Mouse (Mus musculus) cerebellum, adult 11-12 months (tissue): Measurements from ENCODE around the gene Fam208b.
"Not testable (repeated sequence)": the region's sequence is repeated elsewhere in the genome, so short reads cannot be mapped to it uniquely, and the experiment has no call there.

ENCODE experiments used
- DNase-seq: peaks from one replicate; pipeline ENCODE4 v3.0.0; 2022

Gene Fam208b

DNA sequence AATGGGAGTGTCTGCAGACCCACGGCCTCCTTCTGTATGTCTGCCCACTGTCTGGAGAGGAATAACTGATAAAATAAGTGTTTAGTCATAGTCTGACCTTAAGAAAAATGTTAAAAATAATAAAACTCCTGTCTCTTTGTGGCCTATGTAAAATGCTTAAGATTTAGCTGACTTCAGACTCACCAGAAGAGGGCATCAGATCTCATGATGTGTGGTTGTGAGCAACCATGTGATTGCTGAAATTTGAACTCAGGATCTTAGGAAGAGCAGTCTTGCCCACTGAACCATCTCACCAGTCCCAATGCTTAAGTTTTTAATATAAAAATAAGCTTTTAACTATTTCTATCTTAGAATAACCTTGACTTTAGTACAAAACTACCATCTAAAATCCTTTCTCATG lies 47.8 kb downstream of the Fam208b start:
- no peak for DNase-seq

DNA sequence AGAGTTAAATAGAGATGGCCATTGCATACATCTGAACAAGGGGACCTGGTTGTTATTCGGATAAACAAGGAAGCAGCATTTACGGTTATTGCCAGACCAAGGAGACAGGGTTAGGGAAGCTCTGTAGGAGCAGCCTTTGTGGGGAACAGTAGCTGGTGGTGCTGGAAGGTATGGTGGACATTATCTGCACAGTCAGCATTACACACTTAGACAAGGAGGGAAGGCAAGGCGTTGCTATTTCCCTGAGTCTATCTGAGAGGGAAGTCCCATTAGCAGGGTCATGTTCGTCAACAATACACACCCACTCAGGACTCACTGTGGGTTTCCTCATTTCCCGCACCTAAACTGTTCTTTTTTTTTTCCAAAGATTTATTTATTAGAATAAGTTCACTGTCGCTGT lies 63.1 kb downstream of the Fam208b start:
- no peak for DNase-seq

DNA sequence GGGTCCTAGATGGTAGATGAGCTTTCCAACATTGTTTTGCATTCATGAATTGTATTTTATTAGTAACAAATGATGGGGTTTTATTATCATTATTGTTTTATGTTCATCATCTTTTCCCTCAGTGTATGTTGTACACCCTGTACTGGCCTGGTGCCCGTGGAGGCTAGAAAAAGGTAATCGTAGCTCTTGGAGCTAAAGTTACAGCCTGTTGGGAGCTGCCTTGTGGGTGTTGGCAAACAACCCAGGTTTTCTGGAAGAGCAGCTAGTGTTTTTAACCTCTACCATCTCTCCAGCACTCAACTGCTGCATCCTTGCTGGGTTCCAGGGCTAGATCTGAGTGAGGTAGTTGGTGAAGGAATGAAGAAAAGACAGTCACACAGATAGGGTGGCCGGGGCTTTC lies 63.5 kb downstream of the Fam208b start:
- DNase-seq = peak; percentile 50

DNA sequence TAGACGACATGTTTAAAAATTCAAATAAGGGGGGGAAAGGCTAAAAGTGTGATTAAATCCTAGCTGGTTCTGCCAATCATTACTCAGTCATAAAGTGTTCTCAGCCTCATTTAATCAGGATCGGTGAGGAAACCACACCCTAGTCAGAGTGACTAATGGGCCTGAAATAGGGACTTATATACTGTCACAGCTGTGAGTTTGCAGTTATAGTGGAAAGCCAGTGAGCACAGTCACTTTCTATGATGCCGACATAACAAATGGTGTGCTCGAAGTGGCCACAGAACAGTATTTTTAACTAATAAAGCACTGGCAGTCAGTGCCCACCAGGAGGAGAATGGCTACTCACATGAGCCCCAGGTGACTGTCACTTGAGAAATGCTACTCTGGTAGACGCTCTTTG lies 66.0 kb downstream of the Fam208b start:
- no peak for DNase-seq

DNA sequence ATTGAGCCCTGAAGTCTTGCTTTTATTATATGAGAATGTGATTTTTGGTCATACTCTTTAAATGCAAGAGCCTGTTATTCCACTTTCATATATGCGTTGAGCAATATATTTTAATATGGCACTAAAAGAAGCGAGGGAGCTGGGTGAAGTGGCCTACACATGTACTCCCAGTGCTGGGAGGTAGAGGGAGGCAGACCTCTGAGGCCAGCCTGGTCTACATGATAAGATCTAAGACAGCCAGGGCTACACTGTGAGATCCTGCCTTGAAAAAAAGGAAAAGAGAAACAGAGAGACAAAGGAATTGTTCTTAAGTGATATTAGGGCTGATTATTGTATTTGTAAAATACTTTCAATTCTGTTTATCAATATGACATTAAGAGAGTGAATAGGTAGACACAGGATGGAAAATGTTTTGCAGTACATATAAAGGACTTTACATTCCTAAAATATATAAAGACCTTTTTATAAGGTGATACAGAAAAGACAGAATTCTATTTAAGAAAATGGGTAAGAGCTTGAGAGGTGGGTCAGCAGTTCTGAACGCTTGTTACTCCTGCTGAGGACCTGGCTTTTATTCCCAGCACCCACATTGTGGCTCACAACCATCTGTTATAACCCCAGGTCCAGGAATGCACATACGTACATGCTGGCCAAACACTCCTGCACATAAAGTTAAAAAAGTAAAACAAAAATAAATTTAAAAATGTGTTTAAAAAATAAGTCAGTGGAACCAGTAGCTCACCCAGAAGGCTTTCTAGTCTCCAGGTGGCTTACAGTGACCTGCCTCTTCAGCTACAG lies 66.6 kb downstream of the Fam208b start:
- peak; percentile 39 for DNase-seq

DNA sequence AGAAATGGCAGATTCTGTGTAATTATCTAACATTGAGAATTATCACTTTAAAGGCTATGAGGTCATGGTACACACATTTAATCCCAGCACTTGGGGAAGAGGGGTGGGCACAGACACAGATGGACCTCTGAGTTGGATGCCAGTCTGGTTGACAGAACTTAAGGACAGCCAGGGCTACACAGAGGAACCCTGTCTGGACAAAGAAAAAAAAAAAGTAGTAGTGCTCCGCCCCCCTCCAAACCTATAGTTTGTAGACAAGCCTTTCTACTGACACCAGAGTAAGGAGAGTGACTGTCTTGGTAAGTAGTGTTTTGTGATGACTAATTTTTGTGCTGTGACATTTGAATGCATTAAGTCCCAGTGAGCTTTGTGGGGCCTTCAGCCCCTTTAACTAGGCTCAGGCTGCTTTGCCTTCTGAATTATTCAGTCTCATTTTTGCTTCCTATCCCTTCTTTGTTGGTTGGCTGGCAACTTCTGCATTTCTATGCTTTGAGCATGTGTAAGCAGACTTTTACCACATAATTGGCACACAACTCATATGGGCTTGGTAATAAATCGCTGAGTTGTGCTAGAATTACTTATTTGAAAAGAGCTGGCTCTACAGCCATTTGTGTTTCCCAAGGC lies 69.6 kb downstream of the Fam208b start:
- no peak for DNase-seq

DNA sequence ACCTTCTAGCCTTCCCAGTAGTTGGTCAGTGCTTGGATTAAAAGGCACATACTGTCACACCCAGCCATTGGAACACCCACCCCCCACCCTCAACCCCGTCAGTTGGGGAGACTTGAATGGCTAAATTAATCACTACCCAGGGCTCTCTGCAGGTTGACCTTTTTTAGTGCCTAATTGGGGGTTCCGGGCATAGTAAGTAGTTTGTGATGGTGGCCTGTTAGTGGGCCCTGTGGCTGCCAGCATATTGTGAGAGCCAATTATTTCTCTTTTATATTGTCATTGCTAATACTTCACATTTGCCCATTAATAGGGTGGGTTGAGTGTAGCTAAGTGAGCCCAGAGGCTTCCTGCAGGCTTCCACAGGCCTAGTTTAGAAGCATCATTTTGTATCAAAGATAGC lies 70.7 kb downstream of the Fam208b start:
- no peak for DNase-seq

DNA sequence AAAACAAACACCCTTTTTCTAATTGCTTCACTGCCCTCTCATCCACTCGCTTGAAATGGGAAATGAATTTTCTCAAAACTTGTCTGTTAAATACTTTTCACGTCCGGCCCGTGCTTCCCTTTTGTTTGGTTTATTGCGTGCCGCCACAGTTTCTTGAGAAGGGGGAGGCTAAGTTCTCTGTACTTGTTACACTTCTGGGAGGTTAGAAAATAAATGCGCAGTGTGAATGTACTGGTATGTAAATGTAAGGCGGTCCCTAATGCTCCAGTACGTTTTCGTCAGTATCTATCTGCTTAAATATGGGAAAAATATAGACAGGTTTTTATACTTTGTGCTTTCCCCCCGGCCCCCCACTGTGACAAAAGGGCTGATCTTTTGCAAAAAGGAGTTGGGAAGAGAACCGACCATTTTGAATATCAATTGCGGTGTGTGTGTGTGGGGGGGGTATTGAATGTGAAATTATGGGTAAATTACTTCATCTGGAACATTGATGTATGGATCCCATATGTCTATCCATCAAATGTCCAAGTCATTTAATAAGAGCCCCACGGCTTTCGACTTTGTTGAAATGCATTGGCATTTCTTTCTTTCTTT lies 71.8 kb downstream of the Fam208b start:
- DNase-seq = peak; percentile 28

DNA sequence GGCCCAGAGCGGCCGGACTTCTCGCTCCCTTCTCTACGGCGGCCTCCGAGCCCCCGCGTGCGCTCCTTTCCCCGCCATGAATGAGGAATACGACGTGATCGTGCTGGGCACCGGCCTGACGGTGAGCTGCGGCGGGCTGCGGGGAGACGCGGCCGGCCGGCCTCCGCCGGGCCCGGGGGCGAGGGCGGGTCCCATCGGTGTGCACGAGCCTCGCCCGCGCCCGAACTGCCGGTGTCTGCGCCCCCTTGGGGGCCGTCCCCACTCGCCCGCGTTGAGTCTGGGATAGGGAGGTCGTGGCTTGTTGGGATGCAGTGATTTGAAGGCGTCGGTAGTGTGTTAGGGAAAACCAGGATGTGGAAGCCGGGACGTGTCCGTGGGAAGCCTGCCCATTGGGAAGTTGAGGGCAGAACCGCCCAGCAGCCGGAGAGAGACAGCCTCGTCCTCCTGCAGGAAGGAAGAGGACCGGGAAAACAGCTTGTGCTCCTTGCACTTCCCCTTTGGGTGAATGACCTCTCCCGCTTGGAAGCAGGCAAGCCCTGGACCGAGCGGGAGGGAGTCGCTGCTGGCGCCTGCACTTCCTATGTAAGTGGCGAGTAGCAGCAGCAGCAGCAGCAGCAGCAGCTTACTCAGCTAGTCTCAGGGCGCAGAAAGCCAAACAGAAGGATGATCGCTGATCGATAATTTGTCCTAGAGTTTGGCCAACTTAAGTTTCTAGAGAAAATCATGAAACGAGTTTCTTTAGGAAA lies 72.5 kb downstream of the Fam208b start:
- DNase-seq = peak; percentile 82

DNA sequence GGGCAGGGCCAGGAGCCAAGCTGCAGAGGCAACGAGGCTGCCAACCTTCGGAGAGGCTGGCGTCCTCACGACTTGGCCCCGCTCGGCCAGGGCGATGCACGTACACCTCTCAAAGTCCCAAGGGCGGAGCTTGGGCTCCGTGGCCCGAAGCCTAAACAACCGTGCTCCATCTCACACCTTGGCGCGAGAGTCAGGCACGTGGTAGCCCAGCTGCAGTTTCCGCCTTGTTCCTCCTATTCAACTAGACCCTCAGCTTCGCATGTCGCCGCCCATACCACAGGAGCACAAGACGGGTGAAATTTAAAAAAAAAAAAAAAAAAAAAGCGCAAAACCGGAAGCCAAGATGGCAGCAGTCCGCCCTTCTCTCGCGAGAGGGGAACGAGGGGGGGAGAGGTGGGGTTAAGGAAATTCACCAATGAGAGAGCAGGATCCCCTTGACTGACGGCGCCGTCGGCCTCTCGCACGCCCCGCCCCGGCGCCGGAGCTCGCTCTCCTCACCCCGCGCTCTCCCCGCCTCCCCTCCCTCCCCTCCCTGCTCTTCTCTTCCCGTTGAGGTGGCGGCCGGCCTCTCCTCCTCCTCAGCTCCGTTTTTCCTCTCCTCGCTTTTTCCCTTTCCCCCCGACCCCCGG lies 73.2 kb downstream of the Fam208b start, which contains the start of gene Gdi2:
TSS of gene Gdi2 (plus strand) at position 470 of the 629 bp plus-strand sequence.
- peak; percentile 95 for DNase-seq

DNA sequence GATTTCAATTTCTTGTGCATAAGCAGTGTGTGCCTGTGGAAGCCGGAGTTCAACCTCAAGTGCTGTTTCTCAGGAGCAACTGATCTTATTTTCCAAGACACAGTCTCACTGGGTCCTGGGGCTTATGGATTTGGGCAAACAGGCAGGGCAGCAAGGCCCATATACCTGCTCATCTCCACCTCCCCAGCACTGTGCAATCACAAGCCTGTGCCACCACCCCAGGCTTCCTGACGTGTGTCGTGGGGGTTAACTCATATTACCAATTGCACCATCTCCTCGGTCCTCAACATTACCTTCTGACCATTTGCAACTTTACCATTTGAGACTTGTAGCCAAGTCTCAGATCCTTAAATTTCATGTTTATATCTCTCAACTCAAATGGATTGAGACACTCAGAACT lies 76.8 kb downstream of the Fam208b start:
- no peak for DNase-seq

DNA sequence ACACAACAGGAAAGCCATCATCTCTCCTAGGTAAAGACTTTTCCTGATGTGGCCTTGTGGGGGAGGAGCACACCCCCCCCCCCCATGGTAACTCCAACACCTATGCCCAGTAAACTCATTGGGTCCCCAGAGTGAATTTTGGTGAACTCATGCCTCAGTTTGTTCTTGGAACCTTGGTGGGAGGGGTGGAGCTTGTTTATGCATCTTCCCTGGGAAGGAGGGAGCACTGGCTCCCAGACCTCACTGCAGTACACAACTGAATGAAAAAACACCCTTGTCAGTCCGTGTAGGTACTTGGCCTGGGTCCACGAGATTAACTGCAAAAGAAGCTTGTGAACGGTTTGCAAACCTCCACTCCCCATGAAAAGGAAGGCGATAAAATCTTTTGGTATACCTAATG lies 78.5 kb downstream of the Fam208b start:
- DNase-seq = no peak

DNA sequence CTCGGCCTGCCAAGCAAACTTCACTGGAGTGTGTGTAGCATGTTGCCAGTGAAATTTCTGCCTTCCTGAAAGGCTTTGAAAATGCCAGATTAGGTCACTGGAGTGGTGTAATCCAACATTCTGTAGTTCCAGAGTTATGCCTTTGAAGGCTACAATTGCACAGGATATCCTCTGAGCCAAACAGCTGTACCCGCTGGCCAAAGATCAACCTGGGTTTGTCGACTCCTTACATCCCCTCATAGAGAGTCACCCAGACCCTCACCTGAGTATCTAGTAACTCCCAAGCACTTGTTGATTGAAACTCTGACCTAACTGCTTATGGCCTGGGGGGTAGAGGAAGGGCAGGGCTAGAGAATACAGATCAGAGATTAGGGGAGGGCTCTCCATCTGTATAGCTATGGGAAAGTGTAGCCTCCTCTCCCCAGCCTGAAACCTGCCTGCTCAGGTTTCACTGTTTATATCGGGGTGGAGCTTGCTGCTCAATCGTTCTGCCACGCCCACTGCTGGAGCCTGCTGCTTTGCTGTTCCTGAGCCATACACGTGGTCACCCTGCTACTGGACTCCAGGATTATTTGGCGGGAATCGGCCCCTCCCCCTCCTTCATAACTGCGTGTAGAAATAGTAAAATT lies 79.1 kb downstream of the Fam208b start:
- DNase-seq = no peak

DNA sequence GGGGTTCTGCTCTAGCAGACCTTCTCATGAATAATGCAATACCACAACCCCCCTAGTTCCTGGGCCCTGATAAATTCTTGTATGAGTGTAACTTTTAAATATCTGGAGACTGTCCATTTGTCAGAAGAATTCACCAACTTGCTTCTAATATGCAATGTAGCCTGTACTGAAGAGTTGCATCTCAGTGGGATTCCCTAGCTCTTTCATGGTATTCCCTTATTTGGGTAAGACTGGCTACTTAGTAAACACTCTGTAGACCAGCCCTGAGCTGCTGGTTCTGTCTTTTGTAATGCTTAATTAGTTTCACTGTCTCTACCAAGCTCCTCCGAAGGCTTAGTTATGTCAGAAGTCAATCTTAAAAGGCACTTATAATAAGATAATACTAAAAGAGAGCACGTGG lies 79.7 kb downstream of the Fam208b start:
- DNase-seq = not testable (repeated sequence)

DNA sequence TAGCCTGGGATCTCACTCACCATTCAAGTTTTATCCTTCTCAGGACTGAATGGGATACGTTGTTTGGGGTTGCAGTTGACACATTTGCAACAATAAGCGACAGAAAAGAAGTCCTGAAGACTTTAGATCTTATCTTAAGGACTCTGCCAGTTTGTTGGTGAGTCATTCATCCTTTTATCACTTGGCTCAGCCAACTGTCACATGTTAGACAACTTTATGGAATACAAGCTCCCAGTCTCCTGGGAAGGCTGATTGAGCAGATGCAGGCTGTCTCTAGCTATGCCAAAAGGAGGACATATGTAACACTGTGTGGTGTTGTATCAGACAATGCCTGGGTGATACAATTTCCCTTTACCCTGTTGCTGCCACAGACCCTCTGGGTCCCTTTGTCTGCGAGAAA lies 80.5 kb downstream of the Fam208b start:
- DNase-seq = no peak

DNA sequence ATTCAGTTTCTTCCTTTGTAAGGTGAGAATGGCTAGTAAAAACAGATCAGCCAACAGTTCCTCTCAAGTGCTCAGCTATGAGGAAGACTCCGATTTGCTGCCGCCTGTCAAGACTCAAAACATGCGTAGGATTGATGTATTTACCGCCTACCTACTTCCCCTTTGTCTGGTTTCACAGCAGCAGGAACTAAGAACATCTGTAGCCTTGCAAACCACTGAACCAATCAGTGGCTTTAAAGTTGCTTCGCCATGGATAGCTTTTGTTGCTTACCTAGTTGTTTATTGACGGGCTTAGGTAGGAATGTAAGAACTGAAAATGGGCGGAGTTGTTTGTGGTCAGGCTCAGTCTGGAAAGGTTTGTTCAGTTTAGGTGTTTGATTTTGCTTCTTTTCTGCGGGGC lies 84.6 kb downstream of the Fam208b start:
- no peak for DNase-seq

DNA sequence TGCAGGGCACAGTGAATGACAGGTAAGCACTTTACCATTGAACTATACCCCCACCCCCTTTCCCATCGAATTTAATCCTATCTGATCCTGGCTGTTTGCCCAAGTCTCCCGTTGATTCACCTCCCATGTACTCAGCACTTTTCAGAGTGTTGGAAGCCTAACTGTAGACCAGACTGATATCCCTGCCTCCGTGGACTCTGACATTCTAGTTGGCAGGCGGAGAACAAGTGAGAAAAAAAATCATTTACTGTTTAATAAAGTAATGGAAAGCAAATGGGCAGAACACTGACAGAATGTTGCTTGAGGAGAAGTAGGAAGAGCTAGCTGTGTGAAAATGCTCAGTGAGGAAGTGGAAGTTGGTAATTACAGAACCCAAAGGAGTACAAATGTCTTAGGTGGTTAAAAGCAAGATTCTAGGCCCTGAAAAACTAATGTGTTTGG lies 85.3 kb downstream of the Fam208b start:
- DNase-seq = no peak

DNA sequence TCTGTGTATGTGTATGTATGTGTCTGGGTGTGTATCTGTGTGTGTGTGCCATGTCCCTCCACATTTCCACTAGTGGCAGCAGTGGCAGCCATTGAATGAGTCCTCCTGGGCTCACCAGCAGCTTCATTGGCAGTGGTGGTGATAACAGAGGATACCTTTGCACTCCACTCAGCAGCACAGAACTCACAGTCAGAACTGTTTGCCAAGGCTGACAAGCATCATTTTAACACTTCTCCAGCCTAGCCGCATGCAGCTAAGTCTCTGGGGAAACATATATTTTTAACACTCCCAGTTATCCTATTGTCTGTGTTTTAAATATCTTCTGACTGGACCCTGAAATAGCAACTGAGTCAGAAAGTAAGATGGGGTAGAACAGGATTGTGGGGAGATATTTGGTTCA lies 87.0 kb downstream of the Fam208b start:
- DNase-seq = no peak

DNA sequence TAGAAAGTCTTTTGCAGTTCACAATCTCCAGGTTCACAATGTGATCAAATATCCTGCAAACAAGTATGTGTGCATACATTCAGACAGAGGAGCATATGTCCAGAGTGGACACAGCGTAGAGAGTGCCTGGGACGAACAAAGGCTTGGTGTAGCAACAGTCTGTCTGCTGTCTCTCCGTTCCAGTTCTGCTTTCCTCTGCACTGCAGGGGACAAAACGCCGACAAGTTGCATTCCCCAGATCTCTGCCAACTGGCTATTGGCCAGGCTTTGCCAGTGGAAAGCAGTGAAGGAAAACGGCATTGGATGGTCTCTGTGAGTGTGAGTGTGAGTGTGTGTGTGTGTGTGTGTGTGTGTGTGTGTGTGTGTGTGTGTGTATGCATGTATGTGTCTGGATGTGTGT lies 87.4 kb downstream of the Fam208b start:
- DNase-seq = no peak

DNA sequence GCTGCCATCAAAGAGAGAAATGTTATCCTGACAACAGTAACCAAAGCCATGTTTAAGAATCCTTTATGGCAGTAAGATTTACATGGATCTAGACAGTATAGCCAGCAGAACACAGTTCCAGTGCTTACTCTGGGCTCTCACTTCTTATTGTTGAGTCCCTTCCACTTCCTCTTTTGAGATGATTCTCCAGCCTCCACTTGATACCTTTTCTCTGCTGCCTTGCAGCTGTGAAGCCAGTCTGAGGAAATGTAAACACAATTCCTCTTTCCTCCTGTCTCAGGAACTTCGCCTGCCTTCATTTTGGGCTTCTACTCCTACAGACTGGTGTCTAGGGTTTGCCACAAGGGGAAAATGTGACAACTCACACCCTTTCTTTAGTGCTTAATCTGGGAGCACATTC lies 90.9 kb downstream of the Fam208b start:
- DNase-seq = not testable (repeated sequence)

DNA sequence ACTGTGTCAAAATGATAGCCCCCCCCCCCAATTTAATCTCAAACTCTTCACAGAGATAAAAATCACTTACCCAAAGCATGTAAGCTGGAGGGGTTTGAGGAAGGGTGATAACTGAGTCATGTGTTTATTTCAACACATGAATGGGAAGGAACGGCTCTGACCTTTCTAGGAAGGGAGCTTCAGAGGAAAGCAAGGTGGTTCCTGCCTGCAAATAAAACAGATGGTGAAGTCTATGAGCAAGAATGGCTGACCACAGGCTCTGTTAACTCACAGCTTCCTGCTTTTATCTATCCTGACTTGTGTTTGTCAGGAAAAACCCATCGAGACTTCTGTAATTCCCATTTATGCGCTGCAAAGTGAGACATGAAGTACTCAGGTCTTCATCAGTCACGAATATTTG lies 91.6 kb downstream of the Fam208b start:
- DNase-seq = not testable (repeated sequence)
